Mouse (Mus musculus): Measurements from ENCODE around the gene Cpeb3.

DNA sequence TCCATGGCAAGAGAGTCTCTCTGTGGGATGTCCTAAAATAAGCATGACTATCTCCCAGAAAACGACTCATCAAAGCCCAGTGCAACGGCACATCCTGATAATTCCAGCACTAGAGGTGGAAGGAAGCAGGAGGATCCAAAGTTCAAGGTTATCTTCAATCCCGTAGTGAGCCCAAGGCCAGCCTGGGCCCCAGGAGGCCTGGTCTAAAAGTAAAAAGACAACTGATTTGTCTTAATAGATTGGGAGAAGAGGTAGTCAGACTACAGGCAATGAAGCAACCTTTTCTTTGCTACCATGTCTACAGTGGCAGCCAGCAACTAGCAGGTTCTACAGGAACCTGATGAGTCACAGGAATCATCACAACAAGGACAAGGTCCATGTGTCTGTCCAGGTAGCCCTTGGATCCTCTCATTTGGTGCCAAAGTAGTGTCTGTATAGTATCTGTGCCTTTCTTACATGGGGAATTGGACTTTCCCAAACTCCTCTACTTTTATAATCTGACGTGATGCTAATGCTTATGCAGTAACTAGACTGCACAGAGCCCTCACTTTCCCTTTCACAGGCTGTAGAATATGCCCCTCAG, 19.9 kb downstream of the Cpeb3 start:
- TF ChIP-seq CTCF (IDR thresholded peaks at IDR 0.05; ENCODE audit: control insufficient read depth, insufficient read depth, low read length) (no peak), POLR2A (IDR thresholded peaks at IDR 0.05; ENCODE audit: borderline replicate concordance, control insufficient read depth, low read depth, low read length) (no peak)

Measured in bone marrow, adult 2 months (tissue).